Mouse (Mus musculus): Measurements from ENCODE around the gene Taf9b.
A peak's percentile ranks its signal among the peaks of the same experiment; 100 is the strongest.
"Not testable (repeated sequence)": the region's sequence is repeated elsewhere in the genome, so short reads cannot be mapped to it uniquely, and the experiment has no call there.

Gene Taf9b

DNA sequence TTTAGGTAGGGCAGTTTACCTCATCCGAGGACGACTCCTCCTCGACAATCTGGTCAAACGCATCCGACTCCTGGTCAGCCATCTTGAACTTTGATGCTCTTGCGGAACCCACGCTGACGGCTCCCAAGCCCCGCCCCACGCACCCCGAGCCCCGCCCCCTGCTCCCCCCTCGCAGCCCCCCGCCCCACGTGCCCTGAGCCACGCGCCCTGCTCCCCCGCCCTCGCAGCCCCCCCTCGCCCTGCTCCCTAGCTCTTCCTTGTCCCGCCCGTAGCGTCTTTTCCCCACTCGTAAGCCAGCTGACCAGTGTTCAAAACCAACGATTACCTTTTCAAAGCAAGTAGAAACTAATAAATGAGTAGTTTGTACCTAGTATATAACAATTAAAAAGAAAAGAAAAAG is at the start of gene Taf9b:
Gene Taf9b, minus strand, starts transcription at position 101 of the 400 bp plus-strand sequence.
- DNase-seq (ENCODE audit: low spot score), result no peak

DNA sequence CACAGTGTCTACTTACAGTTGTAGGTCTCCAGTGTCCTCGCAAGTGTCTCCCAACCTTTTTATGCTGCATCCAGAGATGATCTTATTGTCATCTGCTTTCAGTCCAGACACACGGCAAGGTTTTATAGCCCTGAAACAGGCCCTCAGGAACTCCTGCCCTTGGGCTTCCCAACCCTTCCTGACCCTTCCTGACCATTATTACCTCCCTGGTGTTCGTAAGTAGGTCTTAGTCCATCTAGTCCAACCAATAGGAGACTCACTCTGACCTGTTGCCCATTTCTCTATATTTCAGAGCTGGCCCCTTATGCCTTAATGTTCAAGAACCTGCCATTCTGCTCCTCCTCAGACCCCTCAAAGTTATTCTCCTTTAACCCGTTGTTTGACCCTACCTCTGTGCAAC is 34.3 kb upstream of the Taf9b start, which contains the start of gene Fnd3c2:
Gene Fnd3c2, minus strand, starts transcription at position 101 of the 400 bp plus-strand sequence.
- DNase-seq (ENCODE audit: low spot score), result no peak

DNA sequence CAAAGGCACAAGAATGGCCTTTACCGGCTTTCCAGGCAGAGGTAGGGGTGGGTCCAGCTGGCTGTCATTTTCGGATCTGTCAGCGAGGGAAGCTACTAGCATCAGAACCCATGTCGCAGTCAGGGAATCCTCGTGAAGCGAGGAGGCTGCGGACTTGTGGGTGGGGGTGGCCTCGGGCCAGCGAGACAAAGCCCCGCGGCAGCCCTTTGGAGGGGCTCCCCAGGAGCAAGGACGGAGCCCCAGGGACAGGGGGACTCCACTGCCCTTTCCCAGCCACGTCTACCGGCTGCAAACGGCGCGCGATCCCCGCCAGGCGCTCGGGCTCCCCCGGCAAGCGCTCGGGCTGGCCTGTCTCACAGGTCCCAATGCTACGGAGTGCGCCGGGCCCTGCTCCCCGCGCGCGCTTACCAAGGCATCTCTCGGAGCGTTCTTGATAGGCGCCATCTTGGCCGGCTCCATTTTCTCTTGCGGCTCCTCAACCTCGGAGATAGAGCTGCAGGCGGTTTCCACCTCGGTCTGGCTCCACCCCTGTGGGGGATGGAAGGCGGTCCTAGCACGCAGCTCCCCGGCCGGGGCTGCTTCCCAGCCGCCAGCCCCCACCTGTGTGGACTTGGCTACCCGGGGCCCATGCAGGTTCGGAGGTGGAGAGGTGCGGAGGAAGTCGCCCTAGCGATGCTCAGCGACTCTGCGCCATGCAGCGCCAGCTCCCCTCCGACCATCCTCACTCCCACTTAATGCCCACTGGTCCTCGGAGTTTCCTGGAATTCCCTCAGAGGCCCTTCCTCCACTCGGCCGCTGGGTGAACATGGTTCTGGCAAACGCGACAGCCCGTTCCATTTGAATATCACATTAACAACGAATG is 1.6 kb downstream of the Taf9b start:
- peak; percentile 79 for DNase-seq (ENCODE audit: low spot score)

DNA sequence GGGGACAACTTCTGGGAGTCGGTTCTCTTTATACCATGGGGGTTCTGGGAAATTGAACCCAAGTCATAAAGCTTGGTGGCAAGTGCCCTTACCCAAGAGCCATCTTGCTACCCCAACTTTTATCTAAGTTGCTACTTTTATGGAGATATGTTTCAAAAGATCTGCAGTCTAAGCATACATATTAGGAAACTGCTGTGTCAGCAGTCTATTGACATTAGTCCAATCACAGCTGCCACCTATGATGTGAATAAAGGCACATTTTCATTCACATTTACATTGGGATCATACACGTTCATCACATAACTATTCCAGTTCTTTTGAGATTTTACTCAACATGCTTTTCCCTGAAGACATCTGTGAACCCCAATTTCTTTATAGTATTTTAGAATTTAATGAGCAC is 11.9 kb downstream of the Taf9b start:
- DNase-seq (ENCODE audit: low spot score), result no peak

DNA sequence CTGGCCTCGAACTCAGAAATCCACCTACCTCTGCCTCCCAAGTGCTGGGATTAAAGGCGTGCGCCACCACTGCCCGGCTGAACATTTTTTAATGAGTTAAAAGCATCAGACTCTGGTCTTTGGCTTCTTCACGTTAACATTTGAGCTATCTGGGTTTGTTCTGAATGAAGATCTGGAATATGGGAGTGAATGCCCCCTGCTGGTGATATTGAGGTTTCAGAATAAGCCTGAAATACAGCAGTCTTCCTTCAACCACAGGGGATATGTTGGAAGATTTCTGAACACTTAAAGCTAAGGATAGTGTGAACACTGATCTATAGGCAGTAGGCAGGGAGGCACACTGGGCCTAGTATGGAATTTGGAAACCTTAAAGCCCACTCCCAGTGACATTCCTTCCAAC is 22.1 kb downstream of the Taf9b start:
- peak; percentile 20 for DNase-seq (ENCODE audit: low spot score)

DNA sequence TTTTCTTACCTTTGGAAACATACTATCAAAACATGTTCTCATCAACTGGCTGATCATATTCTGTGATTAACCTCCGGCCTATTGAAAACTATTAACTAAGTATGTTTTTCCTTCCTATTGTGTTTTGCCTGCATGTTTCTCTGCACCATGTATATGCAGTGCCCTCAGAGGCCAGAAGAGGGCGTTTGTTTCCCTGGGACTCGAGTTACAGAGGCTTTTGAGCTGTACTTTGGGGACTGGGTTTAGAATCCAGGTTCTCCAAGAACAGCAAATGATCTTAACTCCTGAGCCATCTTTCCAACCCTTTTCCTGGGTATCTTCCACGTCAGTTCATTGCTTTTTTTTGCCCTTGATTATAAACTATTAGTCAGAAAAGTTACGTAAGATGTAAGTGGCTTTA is 23.6 kb downstream of the Taf9b start:
- no peak for DNase-seq (ENCODE audit: low spot score)

DNA sequence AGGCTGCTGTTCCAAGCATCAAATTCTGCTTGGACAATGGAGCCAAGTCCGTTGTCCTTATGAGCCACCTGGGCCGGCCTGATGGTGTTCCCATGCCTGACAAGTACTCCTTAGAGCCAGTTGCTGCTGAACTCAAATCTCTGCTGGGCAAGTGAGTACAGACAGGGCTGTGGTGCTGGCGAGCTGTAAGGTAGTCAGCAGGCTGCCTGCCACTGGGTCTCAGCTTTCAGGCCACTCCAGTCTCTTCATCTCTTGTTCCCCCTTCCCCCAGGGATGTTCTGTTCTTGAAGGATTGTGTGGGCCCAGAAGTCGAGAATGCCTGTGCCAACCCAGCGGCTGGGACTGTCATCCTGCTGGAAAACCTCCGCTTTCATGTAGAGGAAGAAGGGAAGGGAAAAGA is 26.6 kb downstream of the Taf9b start:
- not testable (repeated sequence) for DNase-seq (ENCODE audit: low spot score)

DNA sequence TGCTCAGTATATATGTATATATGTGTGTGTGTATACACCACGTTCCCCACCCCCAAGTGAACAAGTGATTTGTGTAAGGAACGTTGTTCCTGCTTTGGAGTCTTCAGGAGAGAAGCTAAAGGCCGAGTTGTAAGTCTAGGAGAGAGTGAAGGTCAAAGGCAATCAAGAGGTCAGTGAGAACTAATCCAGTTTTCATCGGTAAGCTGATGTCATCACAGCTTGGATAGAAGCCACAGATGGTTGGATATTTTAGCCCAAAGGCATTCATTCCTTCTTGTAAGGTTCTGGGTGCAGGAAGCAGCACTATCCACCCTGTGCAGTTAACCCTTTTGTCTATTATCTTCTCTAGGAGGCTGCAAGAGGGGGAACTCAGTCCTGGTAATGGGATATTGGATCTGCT is 30.9 kb downstream of the Taf9b start:
- DNase-seq (ENCODE audit: low spot score), result no peak

DNA sequence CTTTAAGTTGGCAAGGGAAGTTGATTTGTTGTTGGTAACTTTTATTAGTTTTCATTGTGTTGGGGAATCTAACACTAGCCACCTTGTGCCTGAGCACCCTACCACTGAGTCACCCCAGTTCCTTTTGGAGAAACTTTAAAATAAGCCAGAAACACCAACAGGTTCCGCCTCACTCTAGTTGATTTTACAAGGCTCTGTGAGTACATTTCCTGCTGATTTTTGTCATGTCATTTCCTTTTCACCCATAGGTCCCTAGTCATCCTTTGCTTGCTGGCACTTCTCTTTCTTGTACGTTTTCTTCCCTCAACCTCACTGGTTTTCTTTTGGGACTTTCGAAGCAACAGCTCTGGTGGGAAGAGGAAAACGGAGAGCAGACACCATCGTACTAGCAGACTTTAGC is 31.6 kb downstream of the Taf9b start:
- no peak for DNase-seq (ENCODE audit: low spot score)

DNA sequence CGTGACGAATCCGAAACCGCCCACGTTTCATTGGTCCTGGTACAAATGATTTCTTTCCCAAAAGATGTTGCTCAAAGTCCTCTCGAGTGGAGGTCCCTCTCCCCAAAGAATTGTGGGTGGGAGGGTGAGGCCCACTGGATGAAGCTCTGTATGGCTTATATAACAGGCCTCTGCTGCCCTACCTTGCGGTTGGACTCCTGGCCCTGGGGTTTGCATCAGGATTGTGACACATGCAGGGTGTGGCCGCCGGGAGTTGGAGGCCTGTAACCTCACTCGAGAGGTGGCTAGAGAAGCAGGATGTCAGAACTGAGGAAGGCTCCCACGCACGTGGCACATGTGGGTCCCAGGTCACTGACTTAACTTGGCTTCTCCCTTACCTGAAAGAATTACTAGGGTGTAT is 33.2 kb downstream of the Taf9b start:
- no peak for DNase-seq (ENCODE audit: low spot score)

DNA sequence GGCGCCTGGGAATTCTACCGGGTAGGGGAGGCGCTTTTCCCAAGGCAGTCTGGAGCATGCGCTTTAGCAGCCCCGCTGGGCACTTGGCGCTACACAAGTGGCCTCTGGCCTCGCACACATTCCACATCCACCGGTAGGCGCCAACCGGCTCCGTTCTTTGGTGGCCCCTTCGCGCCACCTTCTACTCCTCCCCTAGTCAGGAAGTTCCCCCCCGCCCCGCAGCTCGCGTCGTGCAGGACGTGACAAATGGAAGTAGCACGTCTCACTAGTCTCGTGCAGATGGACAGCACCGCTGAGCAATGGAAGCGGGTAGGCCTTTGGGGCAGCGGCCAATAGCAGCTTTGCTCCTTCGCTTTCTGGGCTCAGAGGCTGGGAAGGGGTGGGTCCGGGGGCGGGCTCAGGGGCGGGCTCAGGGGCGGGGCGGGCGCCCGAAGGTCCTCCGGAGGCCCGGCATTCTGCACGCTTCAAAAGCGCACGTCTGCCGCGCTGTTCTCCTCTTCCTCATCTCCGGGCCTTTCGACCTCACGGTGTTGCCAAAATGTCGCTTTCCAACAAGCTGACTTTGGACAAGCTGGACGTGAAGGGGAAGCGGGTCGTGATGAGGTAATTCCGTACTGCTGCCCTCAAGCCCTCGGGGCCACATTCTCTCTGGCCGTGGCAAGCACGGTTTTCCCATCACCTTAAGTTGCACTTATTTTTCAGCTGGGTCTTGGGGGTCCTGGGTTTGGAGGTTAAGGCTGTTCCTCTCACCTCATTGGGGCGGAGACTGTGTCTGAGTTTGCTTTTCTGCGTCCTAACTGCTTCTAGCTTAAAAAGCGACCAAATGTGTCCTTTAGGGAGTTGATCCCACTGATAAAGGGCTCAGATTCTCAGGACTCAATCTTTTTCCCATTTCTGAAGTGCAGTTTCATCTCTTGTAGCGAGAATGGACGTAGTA is 34.0 kb downstream of the Taf9b start, which contains the start of gene Pgk1:
Gene Pgk1, plus strand, starts transcription at position 388 of the 937 bp plus-strand sequence.
- DNase-seq (ENCODE audit: low spot score), result peak; percentile 86

DNA sequence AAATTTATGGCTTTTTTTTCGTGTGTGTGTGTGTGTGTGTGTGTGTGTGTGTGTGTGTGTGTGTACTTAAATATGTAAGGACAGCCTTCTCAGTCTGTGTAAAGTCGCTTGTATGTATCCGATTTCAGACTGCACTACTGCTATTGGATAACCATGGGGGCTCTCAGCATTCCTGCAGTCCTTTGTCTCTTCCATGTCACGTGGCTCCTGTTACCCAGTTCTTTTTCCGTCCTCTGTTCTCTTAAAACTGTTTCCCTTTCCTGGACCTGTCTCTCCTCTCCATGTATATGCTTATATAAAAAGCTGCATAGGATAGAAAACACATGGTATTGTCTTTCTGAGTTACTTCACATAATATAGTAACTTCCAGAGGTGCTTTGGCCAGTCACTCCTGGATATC is 35.3 kb downstream of the Taf9b start:
- DNase-seq (ENCODE audit: low spot score), result peak; percentile 47

DNA sequence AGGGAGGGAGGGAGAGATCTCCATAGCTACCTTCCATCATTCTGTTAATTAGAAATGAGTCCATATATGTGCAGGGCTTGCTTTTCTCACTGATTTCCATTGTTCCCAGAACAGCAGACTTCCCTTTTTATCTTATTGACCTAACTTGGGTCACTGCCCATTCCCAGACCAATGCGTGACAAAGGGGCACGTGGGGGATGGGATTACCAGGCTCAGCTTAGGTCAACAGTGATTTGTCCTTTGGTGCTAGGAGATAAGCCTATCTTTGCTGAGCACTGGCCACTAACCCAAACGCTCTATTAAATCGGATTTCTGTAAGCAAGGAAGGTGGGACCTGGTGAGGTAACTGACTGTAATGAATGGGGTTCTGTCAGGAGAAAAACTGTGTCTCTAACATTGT is 36.7 kb downstream of the Taf9b start:
- DNase-seq (ENCODE audit: low spot score), result peak; percentile 55

DNA sequence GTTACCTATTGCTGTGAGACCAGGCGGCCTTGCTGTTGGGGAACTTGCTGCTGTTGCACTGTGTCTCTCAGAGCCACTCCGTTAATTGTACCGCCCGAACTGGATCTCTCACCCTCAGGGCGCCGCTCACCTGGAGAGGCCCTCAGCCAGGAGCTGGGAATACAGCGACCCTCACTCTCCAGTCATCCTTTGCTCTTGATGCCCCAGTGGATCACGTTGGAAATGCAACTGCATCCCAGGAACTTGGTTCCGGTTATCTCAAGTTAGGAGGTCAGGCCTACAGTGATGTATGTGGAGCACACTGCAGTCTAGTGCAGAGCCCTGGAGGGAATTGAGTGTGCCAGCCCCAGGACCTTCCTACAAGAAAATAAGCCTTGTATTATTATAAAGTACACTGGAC is 44.6 kb downstream of the Taf9b start:
- no peak for DNase-seq (ENCODE audit: low spot score)

DNA sequence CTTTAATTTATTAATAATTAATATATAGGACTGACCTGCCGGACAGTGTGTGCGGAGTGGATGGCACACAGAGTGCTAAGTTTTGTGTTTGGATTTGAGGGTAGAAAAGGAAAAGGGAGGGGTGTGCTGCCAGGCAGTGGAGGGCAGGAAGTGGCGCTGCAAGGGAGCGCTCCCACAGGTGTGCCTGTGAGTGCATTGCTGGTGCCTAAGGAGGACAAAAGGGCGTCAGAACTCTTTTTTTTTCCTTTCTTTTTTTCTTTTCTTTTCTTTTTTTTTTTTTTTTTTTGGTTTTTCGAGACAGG is 49.2 kb downstream of the Taf9b start:
- DNase-seq (ENCODE audit: low spot score), result no peak

DNA sequence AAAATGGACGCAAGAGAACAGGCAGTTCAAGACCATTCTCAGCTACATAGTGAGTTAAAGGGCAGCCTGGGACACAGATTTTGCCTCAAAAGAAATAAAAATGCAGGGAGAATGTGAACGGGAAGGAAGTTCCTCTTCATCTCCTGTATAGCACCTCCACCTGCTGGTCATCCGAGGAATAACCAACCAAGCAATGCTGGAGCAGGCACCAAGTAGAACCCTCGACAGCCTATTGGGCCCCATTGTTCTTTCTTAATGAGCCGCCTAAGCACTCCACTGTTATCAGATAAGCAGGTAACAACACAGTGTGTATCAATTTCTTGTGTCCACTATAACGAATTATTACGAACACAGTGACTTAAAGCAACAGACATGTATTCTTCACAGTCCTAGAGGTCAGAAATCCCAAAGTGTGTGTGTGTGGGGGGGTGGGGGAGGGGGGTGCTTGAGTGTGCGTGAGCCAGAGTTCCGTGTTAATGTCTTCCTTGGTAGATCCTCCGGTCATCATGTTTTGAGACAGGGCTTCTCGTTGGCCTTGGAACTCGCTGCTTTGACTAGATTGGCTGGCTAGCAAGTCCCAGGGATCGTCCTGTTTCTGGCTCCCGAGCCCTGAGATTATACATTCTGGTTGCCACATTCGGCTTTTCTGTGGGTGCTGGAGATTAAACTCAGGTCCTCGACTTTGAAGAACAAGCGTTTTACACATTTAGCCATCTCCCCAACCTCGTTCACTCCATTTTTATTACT is 49.7 kb downstream of the Taf9b start:
- DNase-seq (ENCODE audit: low spot score), result peak; percentile 86

DNA sequence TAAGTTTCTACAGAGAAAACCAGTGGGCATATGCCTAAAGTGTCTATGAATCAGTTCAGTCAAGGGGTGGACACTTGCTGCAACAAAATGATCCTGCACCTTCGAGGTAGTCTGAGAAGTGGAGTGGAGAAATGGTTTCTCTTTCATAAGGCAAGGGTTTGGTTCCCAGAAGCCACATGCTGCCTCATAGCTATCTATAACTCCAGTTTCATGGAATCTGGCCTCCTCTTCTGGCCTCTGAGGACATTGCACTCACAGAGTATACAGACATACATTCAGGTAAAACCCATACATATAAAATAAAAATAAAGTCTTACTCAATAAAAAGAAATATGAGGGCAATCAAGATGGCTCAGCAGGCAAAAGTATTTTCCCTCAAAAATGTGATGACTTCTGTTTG is 55.9 kb downstream of the Taf9b start:
- DNase-seq (ENCODE audit: low spot score), result no peak

DNA sequence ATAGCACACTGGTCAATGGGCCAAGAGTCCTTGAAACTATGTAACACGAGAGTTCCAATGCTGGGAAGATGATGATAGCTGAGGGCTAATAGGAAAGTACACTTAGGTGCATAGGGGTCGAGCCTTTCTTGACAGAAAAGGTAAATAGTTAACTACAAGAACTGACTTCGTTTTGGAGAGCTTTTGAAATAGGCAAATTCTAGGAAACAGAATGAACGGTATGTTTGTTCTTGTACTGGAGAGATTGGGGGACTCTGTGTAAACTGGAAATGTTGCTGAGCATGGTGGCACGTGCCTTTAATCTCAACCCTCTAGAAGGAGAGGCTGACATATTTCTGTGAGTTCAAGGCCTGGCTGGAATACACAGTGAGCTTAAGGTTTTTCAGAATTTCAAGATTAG is 56.4 kb downstream of the Taf9b start:
- DNase-seq (ENCODE audit: low spot score), result no peak

DNA sequence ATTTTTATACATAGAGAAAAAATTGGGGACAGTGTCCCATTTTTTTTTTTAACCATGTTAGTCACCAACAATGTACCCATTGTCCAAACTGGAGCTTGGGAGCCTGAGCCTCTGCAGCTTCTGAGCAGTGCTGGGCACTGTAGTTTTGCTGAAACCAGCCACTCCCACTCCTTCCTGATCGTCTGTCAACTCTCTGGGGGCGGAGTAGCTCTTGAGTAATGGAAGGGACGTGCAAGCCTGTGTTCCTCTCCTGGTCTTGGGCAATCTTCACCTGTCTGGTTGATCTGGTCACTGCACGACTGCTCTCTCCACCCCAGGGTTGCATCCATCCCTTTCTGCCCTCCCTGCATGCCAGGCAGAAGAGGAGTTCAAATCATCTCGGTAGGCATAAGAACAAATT is 57.0 kb downstream of the Taf9b start:
- DNase-seq (ENCODE audit: low spot score), result no peak

Data from retina, embryonic 14.5 days (tissue).